Mouse (Mus musculus) embryonic facial prominence, embryonic 11.5 days (tissue): ENCODE results near the gene Zc3h7b. TPM values are rescaled to one million over a fixed set of nuclear protein-coding genes. Genes with fewer than 3 reads are reported as not detected.
"Not testable (repeated sequence)": the region's sequence is repeated elsewhere in the genome, so short reads cannot be mapped to it uniquely, and the experiment has no call there.

Experiments
- ATAC-seq: fragments of 200-750 bp; cut with Nextera tagmentation; replicated peaks from 2 replicates; pipeline ENCODE4 v1.8.0; 2017; ENCODE audit warnings: low read depth; ENCODE audit not compliant: insufficient number of reproducible peaks, low FRiP score, low TSS enrichment
- DNase-seq: peaks from one replicate; pipeline ENCODE4 v3.0.0-alpha.2; 2015; ENCODE audit warnings: low spot score
- H3K27ac ChIP-seq: fragments of 300-500 bp; sonication (generic); replicated peaks from 2 replicates; pipeline ENCODE4 v1.5.1; 2014; ENCODE audit warnings: mild to moderate bottlenecking, low read depth, low read length, control low read depth
- H3K27me3 ChIP-seq: fragments of 300-500 bp; sonication (generic); 2 replicates; pipeline ENCODE4 v1.6.1; 2014; ENCODE audit warnings: mild to moderate bottlenecking, low read length, moderate library complexity, mixed read lengths; ENCODE audit not compliant: control insufficient read depth, insufficient read depth
- H3K36me3 ChIP-seq: fragments of 300-500 bp; sonication (generic); replicated peaks from 2 replicates; pipeline ENCODE4 v1.6.1; 2014; ENCODE audit warnings: low read depth, mild to moderate bottlenecking, low read length, moderate library complexity, mixed read lengths; ENCODE audit not compliant: control insufficient read depth, insufficient read depth
- H3K4me1 ChIP-seq: fragments of 300-500 bp; sonication (generic); 2 replicates; pipeline ENCODE4 v1.6.1; 2014; ENCODE audit warnings: low read length, mixed read lengths; ENCODE audit not compliant: control insufficient read depth, insufficient read depth
- H3K4me2 ChIP-seq: fragments of 300-500 bp; sonication (generic); 2 replicates; pipeline ENCODE4 v1.6.1; 2014; ENCODE audit warnings: low read depth, mild to moderate bottlenecking, control low read depth, low read length, moderate library complexity
- H3K4me3 ChIP-seq: fragments of 300-500 bp; sonication (generic); 2 replicates; pipeline ENCODE4 v1.5.1; 2014; ENCODE audit warnings: low read depth, low read length, control low read depth
- H3K9ac ChIP-seq: fragments of 300-500 bp; sonication (generic); replicated peaks from 2 replicates; pipeline ENCODE4 v1.6.1; 2014; ENCODE audit warnings: mild to moderate bottlenecking, control low read depth, low read length
- H3K9me3 ChIP-seq: fragments of 300-500 bp; sonication (generic); replicated peaks from 2 replicates; pipeline ENCODE4 v1.6.1; 2016; ENCODE audit warnings: mild to moderate bottlenecking, low read length, inconsistent platforms, mixed read lengths; ENCODE audit not compliant: control insufficient read depth
- WGBS: fragments of 180-500 bp; shearing (Covaris S2); extraction: QIAGEN DNeasy Blood & Tissue Kit; methylation state at CpG from one replicate; pipeline ENCODE4 v1.1.7; 2014; 5-methylcytosine and 5-hydroxymethylcytosine counted together
- polyA plus RNA-seq: library from polyadenylated mRNA; unstranded; fragments of >200 nt; fragmentation: Nextera tagmentation; extraction: Ambion mirVana; gene quantifications from 2 replicates; pipeline ENCODE4 v1.2.1, GENCODE M21; 2014

The Zc3h7b gene
- polyA plus RNA-seq, 1 experiment from 2014 or later: 39.2 TPM

DNA sequence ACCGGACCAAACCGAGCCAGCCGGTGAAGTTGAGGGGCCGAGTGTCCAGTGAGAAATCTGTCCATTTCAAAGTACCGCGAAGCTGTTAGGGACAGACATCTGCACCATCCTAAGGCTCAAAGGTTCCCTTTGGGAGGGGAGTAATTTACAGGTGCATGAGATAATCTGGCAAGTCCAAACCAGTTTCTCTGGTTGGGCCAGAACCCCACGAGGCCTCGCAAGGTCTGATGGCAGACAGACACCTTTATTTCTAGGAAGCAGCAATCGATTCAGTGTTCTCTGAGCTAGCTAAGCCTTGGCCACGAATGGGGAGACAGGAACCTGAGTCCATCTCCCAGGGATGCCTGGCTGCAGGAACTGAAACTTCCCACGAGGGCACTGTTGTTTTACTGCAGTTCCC, 21.2 kb upstream of the Zc3h7b start:
- Histone ChIP-seq H3K4me2 (no peak overlapping the region), H3K9ac (no peak overlapping the region), H3K9me3 (no peaks in the 10 kb centered on the region), H3K36me3 (peaks cover 11% of the 10 kb centered on the region), H3K27ac (no peak overlapping the region), H3K27me3 (no peaks in the 10 kb centered on the region), H3K4me1 (no peaks in the 10 kb centered on the region; the same call in 1 of the 2 replicates), H3K4me3 (no peak overlapping the region)
- no peak for ATAC-seq
- WGBS: 90% methylated on average over 11 of the region's 11 CpGs
- no peak for DNase-seq

DNA sequence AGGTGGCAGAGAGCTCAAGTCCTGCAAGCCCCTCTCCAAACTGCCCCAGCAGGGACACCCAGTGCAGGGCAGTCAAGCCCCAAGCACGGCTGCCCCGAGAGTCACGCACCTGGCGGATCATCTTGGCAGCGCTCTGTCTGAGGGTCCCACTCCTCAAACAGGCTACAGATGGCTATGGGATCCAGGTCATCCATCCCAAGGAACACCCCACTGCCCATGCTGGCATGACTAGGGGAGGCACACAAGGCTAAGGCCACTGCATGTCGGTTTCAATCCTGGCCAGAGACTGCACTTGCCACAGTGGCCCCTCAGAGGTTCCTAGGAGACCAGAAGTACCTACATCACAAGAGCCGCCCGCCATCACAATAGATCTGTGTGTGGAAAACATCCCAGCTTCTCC, 18.9 kb upstream of the Zc3h7b start:
- Histone ChIP-seq H3K27me3 (no peaks in the 10 kb centered on the region), H3K9ac (no peak overlapping the region), H3K36me3 (peaks cover 6% of the 10 kb centered on the region), H3K9me3 (no peaks in the 10 kb centered on the region), H3K4me2 (no peak overlapping the region), H3K27ac (no peak overlapping the region), H3K4me1 (no peaks in the 10 kb centered on the region; the same call in 1 of the 2 replicates), H3K4me3 (no peak overlapping the region)
- ATAC-seq (no peak), DNase-seq (no peak)
- WGBS: 97% methylated on average over 8 of the region's 8 CpGs

- Histone ChIP-seq H3K9ac (peak overlapping the region; percentile 91), H3K27ac (peak overlapping the region; percentile 58; the same call in 1 of the 2 replicates), H3K36me3 (no peaks in the 10 kb centered on the region), H3K4me1 (no peaks in the 10 kb centered on the region; the same call in 1 of the 2 replicates), H3K27me3 (no peaks in the 10 kb centered on the region), H3K9me3 (no peaks in the 10 kb centered on the region), H3K4me2 (peak overlapping the region; percentile 85), H3K4me3 (peak overlapping the region; percentile 90)
- under 1% methylated on average over 49 of the region's 49 CpGs for WGBS
- ATAC-seq (peak; percentile 72), DNase-seq (peak; percentile 15)
Measured at GRCm38 (mm10) chr15:81729241-81729791, 15.5 kb upstream of the Zc3h7b start.

DNA sequence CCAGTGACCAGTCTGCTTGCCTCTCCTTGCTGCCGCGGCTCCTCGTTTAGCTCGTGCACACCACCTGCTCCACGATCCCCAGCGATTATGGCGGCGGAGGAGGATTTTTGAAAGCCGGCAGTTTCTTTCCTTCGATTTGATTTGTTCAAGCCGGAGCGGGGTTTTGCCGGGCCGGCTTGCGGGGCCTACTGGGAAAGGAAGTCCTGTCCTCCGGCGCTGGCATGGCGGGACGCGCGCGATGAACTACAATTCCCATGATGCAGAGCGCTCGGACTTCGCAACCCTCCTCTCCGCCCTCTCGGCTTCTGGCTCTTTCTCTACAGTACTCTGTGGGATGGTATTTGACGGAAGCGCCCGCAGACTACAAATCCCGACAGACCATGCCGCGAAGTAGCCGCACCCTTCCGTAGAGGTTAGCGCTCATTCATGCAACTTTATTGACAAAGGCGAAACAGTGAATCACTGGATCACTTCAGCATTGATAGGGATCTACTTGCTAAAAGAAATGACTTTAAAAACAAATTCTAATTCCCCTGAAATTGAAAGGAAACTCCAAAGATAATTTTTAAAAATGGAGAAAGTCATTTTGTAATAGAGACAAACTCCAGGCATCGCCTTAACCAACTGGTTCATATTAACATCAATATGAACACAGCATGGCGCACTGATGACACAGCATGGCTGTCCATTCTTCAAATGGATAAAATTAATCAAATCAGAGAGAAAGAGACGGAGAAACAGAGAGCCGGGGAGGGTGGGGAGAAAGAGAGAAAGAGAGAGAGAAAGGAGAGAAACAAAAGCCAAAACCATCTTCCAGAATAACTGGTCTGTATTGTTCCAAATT, 14.8 kb upstream of the Zc3h7b start:
- Histone ChIP-seq H3K27ac (peak overlapping the region; percentile 58; the same call in 1 of the 2 replicates), H3K36me3 (no peaks in the 10 kb centered on the region), H3K4me3 (peak overlapping the region; percentile 90), H3K4me1 (no peaks in the 10 kb centered on the region; the same call in 1 of the 2 replicates), H3K27me3 (no peaks in the 10 kb centered on the region), H3K9me3 (no peaks in the 10 kb centered on the region), H3K4me2 (peak overlapping the region; percentile 85), H3K9ac (peak overlapping the region; percentile 91)
- 5% methylated on average over 41 of the region's 41 CpGs for WGBS
- ATAC-seq (peak; percentile 99), DNase-seq (peak; percentile 99)

DNA sequence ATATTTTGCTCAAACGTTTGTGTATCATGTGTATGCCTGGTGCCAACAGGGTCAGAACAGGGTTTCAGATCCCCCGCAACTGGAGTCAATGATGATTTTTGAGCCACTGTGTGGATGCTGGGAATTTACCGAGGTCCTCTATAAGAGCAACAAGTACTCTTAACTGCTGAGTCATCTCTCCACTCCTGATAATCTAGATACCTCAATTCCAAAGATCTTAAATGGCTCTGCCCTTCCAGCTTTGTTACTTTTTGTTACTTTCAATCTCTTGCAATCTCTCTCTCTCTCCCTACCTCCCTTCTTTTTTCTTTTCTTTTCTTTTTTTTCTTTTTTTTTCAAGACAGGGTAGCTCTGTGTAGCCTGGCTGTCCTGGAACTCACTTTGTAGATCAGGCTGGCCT, 9.8 kb upstream of the Zc3h7b start:
- Histone ChIP-seq H3K27me3 (no peaks in the 10 kb centered on the region), H3K4me3 (no peak overlapping the region), H3K27ac (no peak overlapping the region), H3K4me1 (no peaks in the 10 kb centered on the region), H3K9me3 (no peaks in the 10 kb centered on the region), H3K9ac (no peak overlapping the region), H3K4me2 (no peak overlapping the region), H3K36me3 (no peaks in the 10 kb centered on the region)
- DNase-seq: no peak
- no peak for ATAC-seq
- 61% methylated on average over 3 of the region's 3 CpGs for WGBS

- H3K36me3 ChIP-seq: no peaks in the 10 kb centered on the region
- ATAC-seq: no peak
- WGBS: 77% methylated on average over 3 of the region's 3 CpGs
Measured at GRCm38 (mm10) chr15:81739296-81739695, 5.6 kb upstream of the Zc3h7b start.

GRCm38 (mm10) chr15:81739924-81740323, 4.9 kb upstream of the Zc3h7b start:
- Histone ChIP-seq H3K27ac (no peak overlapping the region), H3K9me3 (no peaks in the 10 kb centered on the region), H3K27me3 (no peaks in the 10 kb centered on the region), H3K4me3 (no peak overlapping the region), H3K36me3 (no peaks in the 10 kb centered on the region), H3K4me1 (no peaks in the 10 kb centered on the region), H3K9ac (no peak overlapping the region), H3K4me2 (no peak overlapping the region)
- ATAC-seq (no peak), DNase-seq (peak; percentile 40)
- WGBS: 15% methylated on average over 2 of the region's 2 CpGs

More at GRCm38 (mm10) chr15:81739296-81739695, 5.6 kb upstream of the Zc3h7b start:
- H3K4me1 ChIP-seq: no peaks in the 10 kb centered on the region
- no peak for DNase-seq
- H3K9me3 ChIP-seq: no peaks in the 10 kb centered on the region
- no peak overlapping the region for H3K27ac ChIP-seq
- no peaks in the 10 kb centered on the region for H3K27me3 ChIP-seq
- H3K4me3 ChIP-seq: no peak overlapping the region
- H3K4me2 ChIP-seq: no peak overlapping the region
- H3K9ac ChIP-seq: no peak overlapping the region

DNA sequence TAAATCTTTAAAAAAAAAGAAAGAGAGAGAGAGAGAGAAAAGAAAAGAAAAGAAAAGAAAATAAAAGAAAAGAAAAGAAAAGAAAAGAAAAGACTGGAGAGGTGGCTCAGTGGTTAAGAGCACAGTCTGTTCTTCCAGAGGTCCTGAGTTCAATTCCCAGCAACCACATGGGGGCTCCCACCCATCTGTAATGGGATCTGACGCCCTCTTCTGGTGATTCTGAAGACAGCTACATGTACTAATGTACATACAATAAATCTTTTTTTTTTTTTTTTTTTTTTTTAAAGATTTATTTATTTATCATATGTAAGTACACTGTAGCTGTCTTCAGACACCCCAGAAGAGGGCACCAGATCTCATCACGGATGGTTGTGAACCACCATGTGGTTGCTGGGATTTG, 2.5 kb upstream of the Zc3h7b start:
- not testable (repeated sequence) for H3K4me2 ChIP-seq, H3K4me1 ChIP-seq, H3K9me3 ChIP-seq, H3K27me3 ChIP-seq, ATAC-seq, DNase-seq, H3K27ac ChIP-seq, H3K9ac ChIP-seq, H3K36me3 ChIP-seq, H3K4me3 ChIP-seq
- WGBS: 5% methylated on average over 1 of the region's 2 CpGs
